Mouse (Mus musculus) kidney, adult 2 months (tissue): Measurements from ENCODE around the gene Elp4. TPM values are rescaled to one million over a fixed set of nuclear protein-coding genes. Genes with fewer than 3 reads are reported as not detected.

Experiments used
- DNase-seq: peaks from one replicate; pipeline ENCODE4 v3.0.0; 2021
- H3K27ac ChIP-seq: fragments of 200-500 bp; 2 replicates; pipeline ENCODE4 v1.5.1; 2012; ENCODE audit warnings: low read depth, low read length, control low read depth, inconsistent platforms; ENCODE audit not compliant: insufficient read depth
- H3K27me3 ChIP-seq: fragments of 200-500 bp; replicated peaks from 2 replicates; pipeline ENCODE4 v1.6.1; 2012; ENCODE audit warnings: mild to moderate bottlenecking, moderate library complexity, low read length, inconsistent platforms; ENCODE audit not compliant: control insufficient read depth, insufficient read depth
- H3K36me3 ChIP-seq: fragments of 200-500 bp; 2 replicates; pipeline ENCODE4 v1.6.1; 2012; ENCODE audit warnings: mild to moderate bottlenecking, moderate library complexity, low read length, inconsistent platforms; ENCODE audit not compliant: control insufficient read depth, insufficient read depth
- H3K4me1 ChIP-seq: fragments of 200-500 bp; 2 replicates; pipeline ENCODE4 v1.6.1; 2011; ENCODE audit warnings: low read length; ENCODE audit not compliant: control insufficient read depth, insufficient read depth
- H3K4me3 ChIP-seq: fragments of 200-500 bp; 2 replicates; pipeline ENCODE4 v1.5.1; 2011; ENCODE audit warnings: mild to moderate bottlenecking, low read depth, low read length, control low read depth; ENCODE audit not compliant: insufficient read depth
- CTCF ChIP-seq: fragments of 200-500 bp; conservative IDR thresholded peaks from 2 replicates; pipeline ENCODE4 v1.5.1; 2011; ENCODE audit warnings: low read depth, mild to moderate bottlenecking, control low read depth, low read length, moderate library complexity, mixed read lengths; ENCODE audit not compliant: insufficient read depth, insufficient read length
- POLR2A ChIP-seq: fragments of 200-500 bp; IDR thresholded peaks from one replicate; pipeline ENCODE4 v1.6.1; 2011; ENCODE audit warnings: low read depth, low read length, control low read depth
- WGBS: fragments of 180-500 bp; shearing (Covaris S2); methylation state at CpG from one replicate; pipeline ENCODE4 v1.1.7; 2018; 5-methylcytosine and 5-hydroxymethylcytosine counted together
- polyA plus RNA-seq: library from polyadenylated mRNA; depleted of rRNA; stranded (reverse); fragments of >200 nt; gene quantifications from 2 replicates; pipeline ENCODE4 v1.2.3, GENCODE M21; 2012; rRNA removed

The Elp4 gene
- polyA plus RNA-seq, 1 experiment = 3.3 TPM

DNA sequence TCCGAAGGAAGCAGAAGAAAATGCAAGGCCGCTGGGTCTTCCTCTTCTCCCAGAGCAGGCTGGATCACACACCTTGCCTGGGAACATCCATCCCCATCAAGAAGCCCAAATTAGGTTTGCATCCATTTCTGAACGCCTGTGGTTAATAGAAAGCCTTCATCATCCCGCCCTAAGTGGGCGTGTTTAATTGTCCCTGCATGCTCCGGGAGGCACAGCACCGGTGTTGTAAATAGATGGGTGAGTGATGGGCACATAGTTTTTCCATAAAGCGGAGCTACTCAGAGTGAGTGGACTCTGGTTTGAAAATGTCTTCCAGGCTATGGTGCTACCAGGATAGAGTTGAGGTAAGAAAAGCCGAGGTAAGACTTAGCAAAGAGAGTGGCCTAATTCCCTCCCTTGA is 245.0 kb downstream of the Elp4 start:
- TF ChIP-seq CTCF (no peak), POLR2A (no peak)
- Histone ChIP-seq H3K4me1 (no peaks in the 10 kb centered on the region), H3K4me3 (no peak overlapping the region), H3K36me3 (no peaks in the 10 kb centered on the region), H3K27ac (no peak overlapping the region), H3K27me3 (peaks cover 15% of the 10 kb centered on the region)
- no peak for DNase-seq
- WGBS = 13% methylated on average over 9 of the region's 9 CpGs

DNA sequence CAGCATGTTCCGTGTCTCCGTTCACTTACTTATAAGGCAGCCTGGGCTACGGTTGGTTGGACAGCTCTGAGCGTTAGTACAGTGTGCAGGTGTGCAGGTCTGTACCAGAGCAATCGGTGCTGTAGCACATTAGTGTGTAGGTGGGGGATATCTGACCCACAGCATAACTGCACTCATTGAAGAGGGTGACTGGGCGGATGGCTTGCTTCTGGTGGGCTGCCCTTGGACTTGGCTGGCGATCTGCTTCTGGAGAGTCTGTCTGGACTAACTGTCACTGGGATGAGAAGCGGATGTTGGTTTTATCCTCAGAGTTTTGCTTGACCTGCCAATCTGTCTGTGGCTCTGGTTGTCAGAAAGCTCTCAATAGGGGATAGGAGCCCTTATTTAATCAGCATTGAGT is 247.9 kb downstream of the Elp4 start:
- WGBS = 51% methylated on average over 8 of the region's 8 CpGs
- Histone ChIP-seq H3K27ac (no peak overlapping the region), H3K27me3 (peaks cover 8% of the 10 kb centered on the region; the same call in 1 of the 2 replicates), H3K4me1 (no peaks in the 10 kb centered on the region), H3K36me3 (no peaks in the 10 kb centered on the region), H3K4me3 (no peak overlapping the region)
- DNase-seq = no peak
- TF ChIP-seq POLR2A = no peak
- no peak for TF ChIP-seq CTCF

Other genes starting within 250 kb of the Elp4 start
- not detected in 2 replicates for gene Pax6, start 235.7 kb downstream of the Elp4 start, polyA plus RNA-seq
- 14.0 and 25.6 TPM in 2 replicates for gene Immp1l, start 74 bp upstream of the Elp4 start, polyA plus RNA-seq
- gene Dnajc24, start 99.0 kb upstream of the Elp4 start, polyA plus RNA-seq = 12.5 and 14.0 TPM in 2 replicates